Mouse (Mus musculus): ENCODE results near the gene Sike1. TPM values are rescaled to one million over a fixed set of nuclear protein-coding genes. Genes with fewer than 3 reads are reported as not detected.

The Sike1 gene
- total RNA-seq, 2 experiments from 2014 or later, result 57.3 to 65.5 TPM

DNA sequence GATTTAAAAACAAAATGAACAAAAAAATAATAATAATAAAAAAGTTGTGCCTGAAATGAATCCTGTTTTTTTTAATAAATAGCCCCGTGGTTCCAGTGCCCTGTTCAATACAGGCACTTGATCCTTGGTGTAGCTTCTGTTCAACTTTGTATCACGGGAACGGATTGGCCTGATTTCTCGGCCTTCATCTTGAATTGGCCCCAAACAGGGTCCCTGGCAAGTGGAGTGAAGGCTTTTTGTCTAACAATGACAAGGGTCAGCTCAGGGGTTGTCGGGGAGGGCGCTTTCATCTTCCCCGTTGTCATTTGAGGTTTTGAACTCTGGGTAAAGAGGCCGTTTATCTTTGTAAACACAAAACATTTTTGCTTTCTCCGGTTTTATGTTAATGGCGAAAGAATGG, 62.2 kb downstream of the Sike1 start:
- no peak for DNase-seq (ENCODE audit: low spot score in 2 of 2)
- no peak for TF ChIP-seq CTCF (conservative IDR thresholded peaks at IDR 0.05)
- Histone ChIP-seq H3K4me3 (peak overlapping the region; percentile 92), H3K27ac (peak overlapping the region; percentile 19; the same call in 1 of the 2 replicates)

Other genes with a start within 250 kb of the Sike1 start
- gene Tshb, start 213.0 kb upstream of the Sike1 start, total RNA-seq (2021), result not detected
- gene Sycp1, start 59.6 kb upstream of the Sike1 start, total RNA-seq (2021), result not detected
- gene Nr1h5, start 31.6 kb upstream of the Sike1 start, total RNA-seq (2021), result not detected
- 100 to 1,000 TPM; 236 to 252 TPM for gene Csde1, start 24.7 kb downstream of the Sike1 start, total RNA-seq (2021)
- gene Nras, start 62.6 kb downstream of the Sike1 start, total RNA-seq (2021), result 10 to 100 TPM; 59.9 to 72.6 TPM
- not detected for gene Ampd1, start 78.3 kb downstream of the Sike1 start, total RNA-seq (2021)
- under 1 TPM; 0.28 to 0.54 TPM for gene Dennd2c, start 106.9 kb downstream of the Sike1 start, total RNA-seq (2021)
- gene Bcas2, start 175.9 kb downstream of the Sike1 start, total RNA-seq (2021), result 10 to 100 TPM; 63.8 to 69.1 TPM

Measured in layer of hippocampus, adult 2 months (tissue).